Mouse (Mus musculus): ENCODE measurements around the gene Gm12166. TPM values are rescaled to one million over a fixed set of nuclear protein-coding genes. Genes with fewer than 3 reads are reported as not detected.
A peak's percentile ranks its signal among the peaks of the same experiment; 100 is the strongest.
"Not testable (repeated sequence)": the region's sequence is repeated elsewhere in the genome, so short reads cannot be mapped to it uniquely, and the experiment has no call there.

The Gm12166 gene
- polyA plus RNA-seq, 1 experiment from 2014 or later: 4.1 TPM

GRCm38 (mm10) chr11:46059887-46060650, 7.9 kb upstream of the Gm12166 start:
- no peak for ATAC-seq
- Histone ChIP-seq H3K9me3 (replicated peaks) (no peaks in the 10 kb centered on the region), H3K27ac (no peak overlapping the region), H3K4me1 (peaks cover 12% of the 10 kb centered on the region; the same call in 1 of the 2 replicates), H3K4me2 (no peak overlapping the region), H3K4me3 (no peak overlapping the region), H3K9ac (no peak overlapping the region), H3K27me3 (replicated peaks) (peaks cover 65% of the 10 kb centered on the region), H3K36me3 (no peaks in the 10 kb centered on the region)
- 41% methylated on average over 8 of the region's 8 CpGs for WGBS (ENCODE audit: insufficient replicate concordance)

GRCm38 (mm10) chr11:46058916-46059315, 6.8 kb upstream of the Gm12166 start:
- Histone ChIP-seq H3K27ac (no peak overlapping the region), H3K9ac (no peak overlapping the region), H3K27me3 (replicated peaks) (peaks cover 70% of the 10 kb centered on the region), H3K4me2 (no peak overlapping the region), H3K36me3 (no peaks in the 10 kb centered on the region), H3K4me3 (no peak overlapping the region), H3K4me1 (peaks cover 16% of the 10 kb centered on the region; the same call in 1 of the 2 replicates), H3K9me3 (replicated peaks) (no peaks in the 10 kb centered on the region)
- ATAC-seq: no peak
- WGBS (ENCODE audit: insufficient replicate concordance): 80% methylated on average over 4 of the region's 4 CpGs

GRCm38 (mm10) chr11:46058011-46058410, 5.9 kb upstream of the Gm12166 start:
- 51% methylated on average over 9 of the region's 9 CpGs for WGBS (ENCODE audit: insufficient replicate concordance)
- peaks cover 63% of the 10 kb centered on the region for H3K27me3 ChIP-seq (replicated peaks)
- ATAC-seq: no peak
- H3K4me2 ChIP-seq: peak overlapping the region; percentile 61; the same call in 1 of the 2 replicates
- no peak overlapping the region for H3K27ac ChIP-seq
- H3K9ac ChIP-seq: no peak overlapping the region
- no peaks in the 10 kb centered on the region for H3K9me3 ChIP-seq (replicated peaks)
- H3K4me1 ChIP-seq: peaks cover 16% of the 10 kb centered on the region; the same call in 1 of the 2 replicates
- no peaks in the 10 kb centered on the region for H3K36me3 ChIP-seq
- no peak overlapping the region for H3K4me3 ChIP-seq

- Histone ChIP-seq H3K9ac (peak overlapping the region; percentile 53), H3K27me3 (replicated peaks) (peaks cover 60% of the 10 kb centered on the region), H3K27ac (peak overlapping the region; percentile 37; the same call in 1 of the 2 replicates), H3K9me3 (replicated peaks) (no peaks in the 10 kb centered on the region), H3K4me1 (peaks cover 16% of the 10 kb centered on the region; the same call in 1 of the 2 replicates), H3K36me3 (no peaks in the 10 kb centered on the region), H3K4me2 (peak overlapping the region; percentile 61), H3K4me3 (peak overlapping the region; percentile 52)
- 3% methylated on average over 25 of the region's 25 CpGs for WGBS (ENCODE audit: insufficient replicate concordance)
- no peak for ATAC-seq
These were observed 4.8 kb upstream of the Gm12166 start for GRCm38 (mm10) chr11:46056770-46057411.

GRCm38 (mm10) chr11:46055896-46056769, 4.0 kb upstream of the Gm12166 start, which contains the start of gene Adam19:
Gene Adam19 (plus strand): TSS chr11:46055992.
- no peaks in the 10 kb centered on the region for H3K9me3 ChIP-seq (replicated peaks)
- H3K27me3 ChIP-seq (replicated peaks): peaks cover 64% of the 10 kb centered on the region
- H3K27ac ChIP-seq: 0 out of 2 replicates have a peak within 1 kb of the TSS, but pooled peaks have one; percentile 43
- peaks cover 16% of the 10 kb centered on the region; the same call in 1 of the 2 replicates for H3K4me1 ChIP-seq
- H3K9ac ChIP-seq: peak within 1 kb of the TSS; percentile 53
- under 1% methylated on average over 51 of the region's 51 CpGs for WGBS (ENCODE audit: insufficient replicate concordance)
- ATAC-seq: no peak
- peak within 1 kb of the TSS; percentile 61 for H3K4me2 ChIP-seq
- H3K4me3 ChIP-seq: peak within 1 kb of the TSS; percentile 52
- H3K36me3 ChIP-seq: no peaks in the 10 kb centered on the region

GRCm38 (mm10) chr11:46054911-46055895, 3.1 kb upstream of the Gm12166 start:
- Histone ChIP-seq H3K4me2 (peak overlapping the region; percentile 61), H3K4me1 (peaks cover 16% of the 10 kb centered on the region; the same call in 1 of the 2 replicates), H3K27ac (no peak overlapping the region), H3K9me3 (replicated peaks) (no peaks in the 10 kb centered on the region), H3K36me3 (no peaks in the 10 kb centered on the region), H3K27me3 (replicated peaks) (peaks cover 57% of the 10 kb centered on the region), H3K9ac (no peak overlapping the region), H3K4me3 (peak overlapping the region; percentile 52; the same call in 1 of the 2 replicates)
- peak; percentile 19; the same call in 1 of the 2 replicates for ATAC-seq
- 25% methylated on average over 13 of the region's 13 CpGs for WGBS (ENCODE audit: insufficient replicate concordance)

GRCm38 (mm10) chr11:46054311-46054710, 2.2 kb upstream of the Gm12166 start:
- WGBS (ENCODE audit: insufficient replicate concordance): 23% methylated on average over 5 of the region's 5 CpGs

GRCm38 (mm10) chr11:46053457-46053856, 1.3 kb upstream of the Gm12166 start:
- H3K4me3 ChIP-seq; H3K4me2 ChIP-seq; H3K27ac ChIP-seq; H3K36me3 ChIP-seq; ATAC-seq; H3K9me3 ChIP-seq (replicated peaks); H3K9ac ChIP-seq: not testable (repeated sequence)
- peaks cover 51% of the 10 kb centered on the region for H3K27me3 ChIP-seq (replicated peaks)
- WGBS (ENCODE audit: insufficient replicate concordance): 80% methylated on average over 3 of the region's 3 CpGs
- peaks cover 16% of the 10 kb centered on the region; the same call in 1 of the 2 replicates for H3K4me1 ChIP-seq

More at GRCm38 (mm10) chr11:46054311-46054710, 2.2 kb upstream of the Gm12166 start:
- Histone ChIP-seq H3K9ac (no peak overlapping the region), H3K36me3 (no peaks in the 10 kb centered on the region), H3K4me3 (no peak overlapping the region), H3K27me3 (replicated peaks) (peaks cover 57% of the 10 kb centered on the region), H3K4me2 (no peak overlapping the region), H3K9me3 (replicated peaks) (no peaks in the 10 kb centered on the region), H3K4me1 (peaks cover 16% of the 10 kb centered on the region; the same call in 1 of the 2 replicates), H3K27ac (no peak overlapping the region)
- ATAC-seq: no peak

GRCm38 (mm10) chr11:46047264-46047663, 4.9 kb downstream of the Gm12166 start:
- no peak overlapping the region for H3K9ac ChIP-seq
- peaks cover 6% of the 10 kb centered on the region; the same call in 1 of the 2 replicates for H3K27me3 ChIP-seq (replicated peaks)
- no peaks in the 10 kb centered on the region for H3K4me1 ChIP-seq
- ATAC-seq: no peak
- 76% methylated on average over 3 of the region's 3 CpGs for WGBS (ENCODE audit: insufficient replicate concordance)
- H3K9me3 ChIP-seq (replicated peaks): no peaks in the 10 kb centered on the region
- no peak overlapping the region for H3K4me2 ChIP-seq
- no peak overlapping the region for H3K27ac ChIP-seq
- H3K4me3 ChIP-seq: no peak overlapping the region
- H3K36me3 ChIP-seq: no peaks in the 10 kb centered on the region

GRCm38 (mm10) chr11:46044781-46045180, 7.3 kb downstream of the Gm12166 start:
- Histone ChIP-seq H3K27me3 (replicated peaks) (no peaks in the 10 kb centered on the region), H3K4me2 (no peak overlapping the region), H3K4me3 (no peak overlapping the region), H3K36me3 (no peaks in the 10 kb centered on the region), H3K27ac (no peak overlapping the region), H3K4me1 (no peaks in the 10 kb centered on the region), H3K9me3 (replicated peaks) (no peaks in the 10 kb centered on the region), H3K9ac (no peak overlapping the region)
- WGBS (ENCODE audit: insufficient replicate concordance): 81% methylated on average over 5 of the region's 5 CpGs
- ATAC-seq: no peak
